Mouse (Mus musculus) thymus, adult 2 months (tissue): ENCODE results near the gene Slco3a1. TPM values are rescaled to one million over a fixed set of nuclear protein-coding genes. Genes with fewer than 3 reads are reported as not detected.

Experiments used
- DNase-seq: peaks from one replicate; pipeline ENCODE4 v3.0.0; 2021
- H3K27ac ChIP-seq: fragments of 200-500 bp; 2 replicates; pipeline ENCODE4 v1.5.1; 2012; ENCODE audit warnings: low read length, control low read depth; ENCODE audit not compliant: control insufficient read depth, insufficient read depth
- H3K27me3 ChIP-seq: fragments of 200-500 bp; 2 replicates; pipeline ENCODE4 v1.6.1; 2012; ENCODE audit warnings: mild to moderate bottlenecking, low read length, moderate library complexity, mixed read lengths; ENCODE audit not compliant: control insufficient read depth, insufficient read depth
- H3K36me3 ChIP-seq: fragments of 200-500 bp; 2 replicates; pipeline ENCODE4 v1.6.1; 2012; ENCODE audit warnings: mild to moderate bottlenecking, low read length, moderate library complexity; ENCODE audit not compliant: control insufficient read depth, insufficient read depth
- H3K4me1 ChIP-seq: fragments of 200-500 bp; replicated peaks from 2 replicates; pipeline ENCODE4 v1.6.1; 2012; ENCODE audit warnings: low read length; ENCODE audit not compliant: control insufficient read depth, insufficient read depth
- H3K4me3 ChIP-seq: fragments of 200-500 bp; 2 replicates; pipeline ENCODE4 v1.5.1; 2012; ENCODE audit warnings: mild to moderate bottlenecking, low read length, control low read depth, moderate library complexity; ENCODE audit not compliant: control insufficient read depth, insufficient read depth
- CTCF ChIP-seq: fragments of 200-500 bp; IDR thresholded peaks from 2 replicates; pipeline ENCODE4 v1.5.1; 2012; ENCODE audit warnings: mild to moderate bottlenecking, control low read depth, low read length, moderate library complexity, borderline replicate concordance; ENCODE audit not compliant: control insufficient read depth, poor library complexity, insufficient read depth; ENCODE audit errors: extremely low read depth
- POLR2A ChIP-seq: fragments of 200-500 bp; IDR thresholded peaks from 2 replicates; pipeline ENCODE4 v1.6.1; 2012; ENCODE audit warnings: mild to moderate bottlenecking, low read length, control low read depth, moderate library complexity; ENCODE audit not compliant: control insufficient read depth, poor library complexity, insufficient read depth; ENCODE audit errors: extremely low read depth
- WGBS: fragments of 180-500 bp; shearing (Covaris S2); methylation state at CpG from one replicate; pipeline ENCODE4 v1.1.7; 2018; 5-methylcytosine and 5-hydroxymethylcytosine counted together
- polyA plus RNA-seq: library from polyadenylated mRNA; depleted of rRNA; stranded (reverse); fragments of >200 nt; gene quantifications from 2 replicates; pipeline ENCODE4 v1.2.3, GENCODE M21; 2012

The Slco3a1 gene
- polyA plus RNA-seq, 1 experiment = 86.0 TPM

- H3K27ac ChIP-seq = no peak overlapping the region
- H3K4me1 ChIP-seq = peaks cover 12% of the 10 kb centered on the region
- H3K27me3 ChIP-seq = no peaks in the 10 kb centered on the region
- TF ChIP-seq CTCF (no peak), POLR2A (no peak)
- WGBS = 96% methylated on average over 1 of the region's 1 CpGs
- H3K36me3 ChIP-seq = no peaks in the 10 kb centered on the region
- H3K4me3 ChIP-seq = no peak overlapping the region
- DNase-seq = no peak
Observed at GRCm38 (mm10) chr7:74493775-74494174, 60.8 kb downstream of the Slco3a1 start.

GRCm38 (mm10) chr7:74491683-74492355 lies 62.8 kb downstream of the Slco3a1 start:
- H3K27ac ChIP-seq = no peak overlapping the region
- no peak for DNase-seq
- H3K4me3 ChIP-seq = no peak overlapping the region
- TF ChIP-seq CTCF (no peak), POLR2A (no peak)
- WGBS = 96% methylated on average over 9 of the region's 9 CpGs
- no peaks in the 10 kb centered on the region for H3K36me3 ChIP-seq
- no peaks in the 10 kb centered on the region for H3K27me3 ChIP-seq
- peaks cover 5% of the 10 kb centered on the region for H3K4me1 ChIP-seq

GRCm38 (mm10) chr7:74488141-74488540 lies 66.4 kb downstream of the Slco3a1 start:
- H3K27ac ChIP-seq = no peak overlapping the region
- no peaks in the 10 kb centered on the region for H3K27me3 ChIP-seq
- no peak overlapping the region for H3K4me3 ChIP-seq
- TF ChIP-seq CTCF (no peak), POLR2A (no peak)
- H3K36me3 ChIP-seq = no peaks in the 10 kb centered on the region
- DNase-seq = no peak
- 93% methylated on average over 3 of the region's 3 CpGs for WGBS
- H3K4me1 ChIP-seq = no peaks in the 10 kb centered on the region

GRCm38 (mm10) chr7:74487727-74488126 lies 66.9 kb downstream of the Slco3a1 start:
- Histone ChIP-seq H3K27ac (no peak overlapping the region), H3K4me3 (no peak overlapping the region), H3K4me1 (no peaks in the 10 kb centered on the region), H3K27me3 (no peaks in the 10 kb centered on the region), H3K36me3 (no peaks in the 10 kb centered on the region)
- 94% methylated on average over 3 of the region's 3 CpGs for WGBS
- DNase-seq = no peak
- TF ChIP-seq POLR2A (no peak), CTCF (no peak)

GRCm38 (mm10) chr7:74486083-74486482 lies 68.5 kb downstream of the Slco3a1 start:
- TF ChIP-seq POLR2A = no peak
- TF ChIP-seq CTCF = no peak
- H3K4me3 ChIP-seq = no peak overlapping the region
- WGBS = 83% methylated on average over 4 of the region's 4 CpGs
- no peak overlapping the region for H3K27ac ChIP-seq
- H3K36me3 ChIP-seq = no peaks in the 10 kb centered on the region
- DNase-seq = no peak
- no peaks in the 10 kb centered on the region for H3K4me1 ChIP-seq
- no peaks in the 10 kb centered on the region for H3K27me3 ChIP-seq

- no peak overlapping the region for H3K4me3 ChIP-seq
- H3K4me1 ChIP-seq = no peaks in the 10 kb centered on the region
- DNase-seq = no peak
- H3K36me3 ChIP-seq = no peaks in the 10 kb centered on the region
- TF ChIP-seq CTCF (no peak), POLR2A (no peak)
- H3K27ac ChIP-seq = no peak overlapping the region
- no peaks in the 10 kb centered on the region for H3K27me3 ChIP-seq
- WGBS = 93% methylated on average over 2 of the region's 2 CpGs
Observed at GRCm38 (mm10) chr7:74485669-74486068, 68.9 kb downstream of the Slco3a1 start.

GRCm38 (mm10) chr7:74484024-74484385 lies 70.6 kb downstream of the Slco3a1 start:
- no peak overlapping the region for H3K4me3 ChIP-seq
- H3K27me3 ChIP-seq = no peaks in the 10 kb centered on the region
- H3K36me3 ChIP-seq = no peaks in the 10 kb centered on the region
- TF ChIP-seq POLR2A = no peak
- TF ChIP-seq CTCF = no peak
- no peaks in the 10 kb centered on the region for H3K4me1 ChIP-seq
- DNase-seq = no peak
- no peak overlapping the region for H3K27ac ChIP-seq
- 98% methylated on average over 2 of the region's 2 CpGs for WGBS
